Mouse (Mus musculus): ENCODE measurements around the gene Col25a1. TPM values are rescaled to one million over a fixed set of nuclear protein-coding genes. Genes with fewer than 3 reads are reported as not detected.

Gene Col25a1
- polyA plus RNA-seq, 1 experiment from 2014 or later: 6.7 TPM

GRCm38 (mm10) chr3:130518457-130518879, 387.2 kb downstream of the Col25a1 start:
- H3K27ac ChIP-seq (replicated peaks): no peak overlapping the region
- no peak overlapping the region for H3K9ac ChIP-seq (replicated peaks)
- 13% methylated on average over 9 of the region's 9 CpGs for WGBS
- peak overlapping the region; percentile 34 for H3K4me2 ChIP-seq (replicated peaks)
- H3K4me3 ChIP-seq: no peak overlapping the region
- no peaks in the 10 kb centered on the region for H3K36me3 ChIP-seq
- 0 out of 2 replicates have a peak, but pooled peaks cover 10% of the 10 kb centered on the region for H3K27me3 ChIP-seq
- H3K9me3 ChIP-seq: no peaks in the 10 kb centered on the region
- peak; percentile 89 for ATAC-seq (ENCODE audit: low FRiP score, low read depth)
- peaks cover 8% of the 10 kb centered on the region; the same call in 1 of the 2 replicates for H3K4me1 ChIP-seq

GRCm38 (mm10) chr3:130521834-130522476, 390.7 kb downstream of the Col25a1 start:
- no peaks in the 10 kb centered on the region for H3K36me3 ChIP-seq
- no peak overlapping the region for H3K4me2 ChIP-seq (replicated peaks)
- WGBS: 89% methylated on average over 9 of the region's 9 CpGs
- H3K9ac ChIP-seq (replicated peaks): no peak overlapping the region
- no peak for ATAC-seq (ENCODE audit: low FRiP score, low read depth)
- H3K27me3 ChIP-seq: 0 out of 2 replicates have a peak, but pooled peaks cover 10% of the 10 kb centered on the region
- peaks cover 8% of the 10 kb centered on the region; the same call in 1 of the 2 replicates for H3K4me1 ChIP-seq
- no peak overlapping the region for H3K4me3 ChIP-seq
- H3K9me3 ChIP-seq: no peaks in the 10 kb centered on the region
- no peak overlapping the region for H3K27ac ChIP-seq (replicated peaks)

- 0 out of 2 replicates have a peak, but pooled peaks cover 10% of the 10 kb centered on the region for H3K27me3 ChIP-seq
- H3K4me1 ChIP-seq: peaks cover 8% of the 10 kb centered on the region; the same call in 1 of the 2 replicates
- H3K36me3 ChIP-seq: no peaks in the 10 kb centered on the region
- no peak for ATAC-seq (ENCODE audit: low FRiP score, low read depth)
- H3K9me3 ChIP-seq: no peaks in the 10 kb centered on the region
- H3K27ac ChIP-seq (replicated peaks): no peak overlapping the region
- no peak overlapping the region for H3K9ac ChIP-seq (replicated peaks)
- H3K4me2 ChIP-seq (replicated peaks): no peak overlapping the region
- H3K4me3 ChIP-seq: no peak overlapping the region
- WGBS: 86% methylated on average over 7 of the region's 7 CpGs
Measured at GRCm38 (mm10) chr3:130523019-130523418, 391.7 kb downstream of the Col25a1 start.

- WGBS: 86% methylated on average over 16 of the region's 16 CpGs
Measured at GRCm38 (mm10) chr3:130524367-130525137, 393.3 kb downstream of the Col25a1 start.

GRCm38 (mm10) chr3:130535021-130535420, 403.7 kb downstream of the Col25a1 start:
- WGBS: 90% methylated on average over 9 of the region's 9 CpGs
- H3K9ac ChIP-seq (replicated peaks): no peak overlapping the region
- no peaks in the 10 kb centered on the region for H3K27me3 ChIP-seq
- H3K4me3 ChIP-seq: no peak overlapping the region
- H3K4me1 ChIP-seq: no peaks in the 10 kb centered on the region
- H3K4me2 ChIP-seq (replicated peaks): no peak overlapping the region
- no peaks in the 10 kb centered on the region for H3K36me3 ChIP-seq
- no peak overlapping the region for H3K27ac ChIP-seq (replicated peaks)
- no peak for ATAC-seq (ENCODE audit: low FRiP score, low read depth)
- no peaks in the 10 kb centered on the region for H3K9me3 ChIP-seq

More at GRCm38 (mm10) chr3:130524367-130525137, 393.3 kb downstream of the Col25a1 start:
- Histone ChIP-seq H3K4me2 (replicated peaks) (no peak overlapping the region), H3K4me1 (no peaks in the 10 kb centered on the region), H3K9me3 (no peaks in the 10 kb centered on the region), H3K4me3 (no peak overlapping the region), H3K36me3 (no peaks in the 10 kb centered on the region), H3K27ac (replicated peaks) (no peak overlapping the region), H3K9ac (replicated peaks) (no peak overlapping the region), H3K27me3 (0 out of 2 replicates have a peak, but pooled peaks cover 10% of the 10 kb centered on the region)
- ATAC-seq (ENCODE audit: low FRiP score, low read depth): no peak

GRCm38 (mm10) chr3:130541541-130541940, 410.2 kb downstream of the Col25a1 start:
- Histone ChIP-seq H3K27me3 (no peaks in the 10 kb centered on the region), H3K4me1 (no peaks in the 10 kb centered on the region), H3K9me3 (no peaks in the 10 kb centered on the region), H3K27ac (replicated peaks) (no peak overlapping the region), H3K4me3 (no peak overlapping the region), H3K36me3 (no peaks in the 10 kb centered on the region), H3K4me2 (replicated peaks) (no peak overlapping the region), H3K9ac (replicated peaks) (no peak overlapping the region)
- ATAC-seq (ENCODE audit: low FRiP score, low read depth): no peak
- WGBS: 75% methylated on average over 1 of the region's 1 CpGs

- WGBS: 71% methylated on average over 3 of the region's 3 CpGs
- Histone ChIP-seq H3K4me2 (replicated peaks) (no peak overlapping the region), H3K36me3 (no peaks in the 10 kb centered on the region), H3K9me3 (no peaks in the 10 kb centered on the region), H3K27ac (replicated peaks) (no peak overlapping the region), H3K4me3 (no peak overlapping the region), H3K9ac (replicated peaks) (no peak overlapping the region), H3K4me1 (no peaks in the 10 kb centered on the region), H3K27me3 (no peaks in the 10 kb centered on the region)
- ATAC-seq (ENCODE audit: low FRiP score, low read depth): no peak
Measured at GRCm38 (mm10) chr3:130545995-130546394, 414.7 kb downstream of the Col25a1 start.

GRCm38 (mm10) chr3:130549066-130549465, 417.8 kb downstream of the Col25a1 start:
- no peaks in the 10 kb centered on the region for H3K9me3 ChIP-seq
- 77% methylated on average over 7 of the region's 7 CpGs for WGBS
- no peak overlapping the region for H3K9ac ChIP-seq (replicated peaks)
- H3K4me2 ChIP-seq (replicated peaks): no peak overlapping the region
- H3K4me1 ChIP-seq: no peaks in the 10 kb centered on the region
- H3K4me3 ChIP-seq: no peak overlapping the region
- no peaks in the 10 kb centered on the region for H3K27me3 ChIP-seq
- H3K27ac ChIP-seq (replicated peaks): no peak overlapping the region
- H3K36me3 ChIP-seq: no peaks in the 10 kb centered on the region
- no peak for ATAC-seq (ENCODE audit: low FRiP score, low read depth)

- Histone ChIP-seq H3K4me3 (no peak overlapping the region), H3K4me1 (no peaks in the 10 kb centered on the region), H3K27me3 (no peaks in the 10 kb centered on the region), H3K9me3 (no peaks in the 10 kb centered on the region), H3K27ac (replicated peaks) (no peak overlapping the region), H3K36me3 (no peaks in the 10 kb centered on the region), H3K4me2 (replicated peaks) (no peak overlapping the region), H3K9ac (replicated peaks) (no peak overlapping the region)
- 68% methylated on average over 1 of the region's 1 CpGs for WGBS
- no peak for ATAC-seq (ENCODE audit: low FRiP score, low read depth)
Measured at GRCm38 (mm10) chr3:130556263-130556662, 425.0 kb downstream of the Col25a1 start.

- no peak overlapping the region for H3K4me3 ChIP-seq
- no peak for ATAC-seq (ENCODE audit: low FRiP score, low read depth)
- WGBS: 94% methylated on average over 6 of the region's 6 CpGs
- no peak overlapping the region for H3K9ac ChIP-seq (replicated peaks)
- no peaks in the 10 kb centered on the region for H3K27me3 ChIP-seq
- no peaks in the 10 kb centered on the region for H3K9me3 ChIP-seq
- no peak overlapping the region for H3K4me2 ChIP-seq (replicated peaks)
- no peaks in the 10 kb centered on the region for H3K36me3 ChIP-seq
- H3K4me1 ChIP-seq: no peaks in the 10 kb centered on the region
- H3K27ac ChIP-seq (replicated peaks): no peak overlapping the region
Measured at GRCm38 (mm10) chr3:130565586-130565985, 434.3 kb downstream of the Col25a1 start.

- Histone ChIP-seq H3K27me3 (no peaks in the 10 kb centered on the region), H3K4me3 (no peak overlapping the region), H3K4me2 (replicated peaks) (no peak overlapping the region), H3K27ac (replicated peaks) (no peak overlapping the region), H3K9ac (replicated peaks) (no peak overlapping the region), H3K36me3 (no peaks in the 10 kb centered on the region), H3K4me1 (no peaks in the 10 kb centered on the region), H3K9me3 (no peaks in the 10 kb centered on the region)
- ATAC-seq (ENCODE audit: low FRiP score, low read depth): no peak
- 88% methylated on average over 16 of the region's 16 CpGs for WGBS
Measured at GRCm38 (mm10) chr3:130568331-130569095, 437.2 kb downstream of the Col25a1 start.

GRCm38 (mm10) chr3:130573243-130573642, 441.9 kb downstream of the Col25a1 start:
- no peak for ATAC-seq (ENCODE audit: low FRiP score, low read depth)
- Histone ChIP-seq H3K4me1 (no peaks in the 10 kb centered on the region), H3K9ac (replicated peaks) (no peak overlapping the region), H3K27ac (replicated peaks) (no peak overlapping the region), H3K4me2 (replicated peaks) (no peak overlapping the region), H3K9me3 (0 out of 2 replicates have a peak, but pooled peaks cover 3% of the 10 kb centered on the region), H3K36me3 (no peaks in the 10 kb centered on the region), H3K4me3 (no peak overlapping the region), H3K27me3 (no peaks in the 10 kb centered on the region)
- WGBS: 75% methylated on average over 5 of the region's 5 CpGs
